Mouse (Mus musculus): ENCODE results near the gene Lgr5.

The Lgr5 gene

DNA sequence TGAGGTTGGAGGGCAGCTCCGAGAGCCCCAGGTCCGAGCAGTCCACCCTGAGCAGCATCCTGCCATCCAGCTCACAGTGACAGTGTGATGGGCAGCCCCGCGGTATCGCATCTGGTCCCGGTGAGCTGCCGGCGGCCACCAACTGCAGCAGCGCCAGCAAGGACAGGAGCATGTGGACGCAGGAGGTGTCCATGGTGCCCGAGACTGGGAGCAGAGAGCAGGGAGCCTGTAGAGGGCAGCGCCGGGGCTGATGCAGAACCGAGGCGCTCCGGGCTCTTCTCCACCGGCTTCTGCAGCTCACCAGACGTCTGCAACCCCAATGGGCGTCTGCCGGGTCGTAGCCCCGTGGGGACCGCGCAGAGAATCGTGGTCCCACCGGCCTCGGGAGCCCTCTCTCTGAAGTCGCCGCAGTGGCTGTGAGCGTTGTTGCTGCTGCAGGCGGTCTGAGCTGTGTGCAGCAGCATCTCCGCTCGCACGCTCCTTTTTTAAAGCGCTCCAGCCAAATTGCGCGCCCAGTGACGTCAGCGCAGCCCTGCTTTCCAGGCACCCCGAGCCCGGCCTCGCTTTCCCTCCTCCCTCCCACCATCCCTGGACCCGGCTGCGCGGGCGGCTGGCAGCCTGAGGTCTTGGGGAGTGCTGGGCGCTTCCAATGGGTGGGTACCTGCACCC is at the start of gene Lgr5:
Lgr5 (minus strand) TSS at position 480 of the 669 bp plus-strand sequence.
- peak; percentile 15 for DNase-seq

- no peak for DNase-seq
These were observed 39.1 kb upstream of the Lgr5 start for GRCm38 (mm10) chr10:115626678-115627077.

DNA sequence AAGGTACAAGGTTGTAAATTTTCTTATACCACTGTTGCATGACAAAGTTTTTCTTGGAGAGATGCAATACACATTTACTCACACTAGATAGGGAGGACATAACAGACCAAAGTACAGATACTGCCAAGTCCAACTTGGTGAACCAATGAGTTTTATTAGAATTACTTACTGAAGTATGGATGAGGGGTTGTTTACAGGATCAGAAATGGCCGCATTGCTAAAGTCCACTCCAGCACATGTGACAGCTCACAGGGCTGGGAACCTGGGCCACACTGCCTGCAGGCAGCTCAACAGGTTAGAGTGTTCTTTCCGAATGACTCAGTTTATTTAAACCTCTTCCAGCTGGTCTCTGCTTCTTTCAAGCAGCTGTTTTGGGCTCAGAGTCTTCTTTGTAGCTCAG is 37.4 kb upstream of the Lgr5 start:
- DNase-seq, result no peak

- peak; percentile 24 for DNase-seq
These were observed 36.5 kb upstream of the Lgr5 start for GRCm38 (mm10) chr10:115623956-115624671.

DNA sequence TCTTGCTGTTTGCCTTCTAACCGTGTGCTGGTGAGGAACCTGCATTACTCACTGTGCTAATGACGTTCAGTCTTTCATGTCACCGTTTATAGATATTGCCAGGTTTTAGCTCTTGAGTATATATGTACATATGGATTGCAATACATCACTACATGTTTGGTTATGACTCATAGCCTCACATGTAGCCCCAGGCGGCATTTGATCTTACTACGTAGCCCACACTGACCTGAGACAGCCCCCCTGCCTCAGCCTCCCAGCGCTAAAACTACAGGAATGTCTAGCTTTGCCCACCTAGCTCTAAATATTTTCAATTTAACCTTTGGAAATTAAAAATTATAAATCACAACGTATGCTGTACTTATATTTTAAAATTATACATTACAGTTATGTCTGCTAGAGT is 35.9 kb upstream of the Lgr5 start:
- no peak for DNase-seq

DNA sequence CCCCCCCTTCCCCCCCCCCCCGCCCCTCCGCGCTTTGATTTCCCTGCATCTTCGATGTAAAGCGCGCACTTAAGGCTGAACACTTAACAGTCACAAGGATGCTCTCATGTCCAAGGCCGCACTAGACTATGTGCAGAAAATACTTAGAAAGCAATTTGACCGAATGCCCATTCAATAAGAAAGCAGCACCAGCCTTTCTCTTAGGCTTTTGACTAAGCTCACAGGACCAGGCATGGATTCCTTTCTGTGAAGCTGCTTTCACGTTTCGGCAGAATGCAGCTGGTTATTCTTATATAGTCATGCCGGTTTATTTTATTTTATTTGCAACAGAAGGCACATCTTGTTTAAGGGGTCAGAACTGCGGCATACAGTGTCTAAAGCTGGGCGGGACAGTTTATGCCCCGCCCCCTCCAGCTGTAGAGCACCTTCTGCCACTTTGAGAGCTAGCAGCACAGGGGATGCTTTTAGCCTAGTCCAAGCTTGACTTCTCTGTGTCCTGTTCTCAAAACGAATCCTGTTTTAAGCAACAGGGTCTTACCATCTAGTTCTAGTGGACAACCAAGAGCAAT is 30.8 kb upstream of the Lgr5 start:
- DNase-seq, result no peak

DNA sequence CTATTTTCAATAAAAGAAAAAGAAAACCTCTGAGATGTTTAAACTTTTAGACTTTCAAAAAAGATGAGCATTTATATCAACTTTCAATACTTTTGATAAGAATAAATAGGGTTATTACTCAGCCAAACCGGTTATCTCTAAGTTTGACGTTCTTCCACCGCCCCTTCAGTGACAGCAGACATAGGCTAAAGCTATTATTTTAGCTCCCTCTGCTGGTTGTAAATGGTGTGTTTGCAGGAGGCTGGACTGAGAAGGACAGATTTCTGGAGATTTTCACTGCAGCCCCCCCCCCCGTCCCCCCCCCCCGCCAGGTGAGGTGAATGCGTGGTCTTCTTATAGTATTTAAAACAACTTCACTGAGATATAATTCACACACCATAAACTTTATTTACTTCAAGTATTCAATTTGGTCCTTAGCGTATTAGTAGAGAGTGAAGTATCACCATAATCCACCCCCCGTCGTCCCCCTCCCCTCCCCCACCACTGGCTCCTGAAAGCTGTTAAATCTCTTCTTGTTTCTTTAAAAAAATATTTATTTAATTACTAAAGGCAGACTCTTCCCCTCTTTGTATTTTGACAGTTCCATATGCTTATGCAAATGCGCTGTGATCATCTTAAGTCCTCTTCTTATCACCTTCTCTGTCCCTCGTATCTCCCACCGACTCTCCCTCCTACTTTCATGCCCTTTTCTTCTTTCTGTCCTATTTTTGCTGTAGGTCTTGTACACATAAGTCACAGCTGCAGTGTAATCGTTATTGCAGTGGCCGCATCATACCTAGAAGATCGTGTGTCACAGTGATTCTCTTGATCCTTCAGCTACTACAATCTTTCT is 30.1 kb upstream of the Lgr5 start:
- peak; percentile 8 for DNase-seq

- no peak for DNase-seq
These were observed 8.2 kb upstream of the Lgr5 start for GRCm38 (mm10) chr10:115595748-115596147.

- DNase-seq, result no peak
These were observed 6.1 kb upstream of the Lgr5 start for GRCm38 (mm10) chr10:115593651-115594050.

DNA sequence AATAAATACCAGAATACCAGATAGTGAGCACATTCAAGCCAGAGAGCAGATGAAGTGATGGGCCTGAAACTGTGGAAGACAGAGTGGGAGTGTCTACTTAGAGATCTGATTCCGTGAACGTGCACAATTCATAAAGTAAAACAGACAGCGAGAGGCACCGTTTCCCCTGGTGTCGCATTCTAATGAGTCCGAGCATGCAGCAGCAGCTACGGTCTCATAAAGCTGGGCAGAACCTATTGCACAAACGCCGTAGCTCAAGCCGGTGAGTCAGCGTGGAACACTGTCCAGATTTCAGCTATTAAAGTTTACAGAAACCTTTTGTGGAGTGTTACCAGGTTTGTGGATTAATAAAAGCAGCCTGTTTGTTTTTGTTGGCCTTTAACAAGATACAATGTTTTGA is 5.6 kb upstream of the Lgr5 start:
- DNase-seq, result no peak

DNA sequence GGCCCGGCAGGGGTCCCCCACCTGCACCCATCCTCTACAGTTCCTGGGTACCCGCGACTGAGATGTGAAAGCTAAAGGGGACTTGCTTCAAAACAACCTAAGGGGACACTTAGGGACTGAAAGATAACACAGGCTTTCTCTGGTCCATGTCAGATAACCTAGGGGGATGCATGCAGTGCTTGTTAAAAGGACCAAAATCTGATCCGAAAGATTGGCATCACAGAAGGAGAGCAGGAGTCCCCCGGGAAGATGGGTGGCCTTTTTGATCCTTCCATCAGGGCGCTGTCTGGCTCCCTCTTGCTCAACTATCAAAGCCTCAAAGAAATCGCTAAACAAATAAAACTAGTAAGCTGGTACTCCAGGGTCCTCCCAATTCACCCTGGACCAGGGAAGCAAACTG is 399 bp upstream of the Lgr5 start:
- no peak for DNase-seq

- DNase-seq, result peak; percentile 23
These were observed 1.0 kb downstream of the Lgr5 start for GRCm38 (mm10) chr10:115586246-115587231.

GRCm38 (mm10) chr10:115585491-115586245 is 1.9 kb downstream of the Lgr5 start:
- DNase-seq, result no peak

DNA sequence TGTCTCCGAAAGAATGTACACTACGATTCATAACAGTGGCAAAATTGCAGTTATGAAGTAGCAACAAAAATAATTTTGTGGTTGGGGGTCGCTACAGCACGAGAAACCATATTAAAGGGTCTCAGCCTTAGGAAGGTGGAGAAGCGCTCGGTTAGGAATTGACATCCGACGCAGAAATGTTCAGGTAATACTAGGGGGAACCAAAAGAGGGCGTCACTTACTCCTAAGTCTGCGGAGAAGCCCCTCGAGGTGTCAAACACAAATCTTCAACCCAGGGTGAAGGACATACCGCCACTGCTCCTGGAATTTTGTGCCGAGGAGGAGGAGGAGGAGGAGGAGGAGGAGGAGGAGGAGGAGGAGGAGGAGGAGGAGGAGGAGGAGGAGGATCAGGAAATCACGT is 2.9 kb downstream of the Lgr5 start:
- DNase-seq, result no peak

- DNase-seq, result no peak
These were observed 4.5 kb downstream of the Lgr5 start for GRCm38 (mm10) chr10:115583071-115583470.

DNA sequence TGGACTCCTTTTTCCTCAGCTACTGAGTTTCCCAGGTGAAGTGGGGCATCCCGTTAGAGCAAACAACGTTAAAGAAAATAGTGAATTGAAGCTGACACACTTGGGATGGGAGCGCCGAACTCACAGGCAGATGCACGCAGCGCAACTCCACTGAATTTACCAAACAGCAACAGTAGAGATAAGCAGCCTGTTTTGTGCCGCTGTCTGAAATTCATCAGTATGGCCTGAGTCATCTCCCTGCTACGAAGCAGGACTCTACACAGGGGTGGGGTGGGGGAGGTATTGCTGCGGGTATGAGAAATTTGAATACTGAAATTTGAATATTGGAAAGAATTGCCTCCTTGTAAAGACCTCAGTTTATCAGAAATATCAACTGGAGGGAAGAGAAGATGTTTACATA is 5.6 kb downstream of the Lgr5 start:
- DNase-seq, result no peak

DNA sequence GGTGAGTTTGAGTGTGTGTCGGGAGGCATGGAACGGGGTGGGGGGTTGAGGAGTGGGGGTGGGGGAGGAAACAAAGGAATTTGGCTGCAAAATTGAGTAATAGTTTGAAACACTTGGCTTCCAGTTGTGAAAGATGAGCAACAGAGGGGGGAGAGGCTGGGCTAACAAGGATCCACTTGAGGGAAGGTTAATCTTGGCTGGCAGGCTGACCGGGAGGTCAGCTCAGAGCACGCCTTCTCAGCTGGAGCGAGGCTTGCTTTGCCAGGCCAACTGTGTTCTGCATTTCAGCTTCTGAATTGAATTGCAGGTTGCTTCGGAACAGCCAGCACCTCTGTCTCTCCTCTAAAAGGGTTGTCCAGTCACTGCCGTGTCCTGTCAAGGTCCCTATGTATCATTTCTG is 8.1 kb downstream of the Lgr5 start:
- no peak for DNase-seq

- DNase-seq, result no peak
These were observed 8.5 kb downstream of the Lgr5 start for GRCm38 (mm10) chr10:115579076-115579475.

DNA sequence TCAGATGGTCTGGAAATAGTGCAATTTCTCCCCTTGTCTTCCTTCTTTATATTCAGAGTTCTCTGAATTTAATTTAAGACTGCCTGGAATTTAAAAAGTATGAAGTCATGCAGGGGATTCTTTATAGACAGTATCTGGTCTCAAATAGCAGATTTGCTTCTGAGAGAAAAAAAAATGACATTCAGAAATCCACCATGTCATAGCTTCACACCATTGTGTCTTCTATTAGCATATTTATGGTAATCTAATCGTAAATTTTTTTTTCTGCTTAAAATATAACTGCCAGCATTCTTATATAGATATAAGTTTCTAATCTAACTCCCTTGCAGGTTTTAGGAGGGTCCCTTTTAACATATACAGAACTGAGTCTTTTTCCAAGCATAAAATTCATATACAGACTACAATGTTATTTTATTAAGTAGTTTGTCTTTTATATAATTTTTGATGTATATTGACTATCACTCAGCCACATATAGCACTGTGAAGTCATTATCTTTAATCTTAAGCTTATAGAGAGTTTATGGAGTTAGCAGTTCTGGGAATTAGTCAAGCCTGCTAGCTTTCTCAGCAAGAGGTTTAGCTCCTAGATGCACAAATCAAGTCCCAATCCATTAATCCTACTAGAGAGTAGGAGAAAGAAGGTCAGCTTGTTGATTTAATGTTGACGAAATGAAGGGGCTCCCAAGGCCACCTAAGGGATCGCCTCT is 15.7 kb downstream of the Lgr5 start:
- no peak for DNase-seq

DNA sequence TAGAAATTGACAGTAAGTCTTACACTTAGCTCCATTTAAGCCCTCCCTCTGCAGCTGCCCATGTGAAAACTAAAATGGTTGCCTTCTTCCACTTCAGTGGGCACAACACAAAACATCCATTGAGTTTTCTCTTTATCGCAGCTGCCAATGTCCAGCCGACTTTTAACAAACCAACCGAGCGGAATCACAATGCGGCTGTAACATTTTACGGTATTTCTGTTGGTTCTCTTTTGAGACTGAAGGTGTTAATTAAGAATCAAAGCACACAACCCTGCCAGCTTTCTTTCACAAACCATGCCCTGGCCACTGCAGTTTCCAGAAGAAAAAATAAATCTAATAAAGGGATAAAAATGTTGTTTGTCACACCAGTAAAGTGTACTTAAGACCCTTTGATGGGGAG is 16.3 kb downstream of the Lgr5 start:
- no peak for DNase-seq

DNA sequence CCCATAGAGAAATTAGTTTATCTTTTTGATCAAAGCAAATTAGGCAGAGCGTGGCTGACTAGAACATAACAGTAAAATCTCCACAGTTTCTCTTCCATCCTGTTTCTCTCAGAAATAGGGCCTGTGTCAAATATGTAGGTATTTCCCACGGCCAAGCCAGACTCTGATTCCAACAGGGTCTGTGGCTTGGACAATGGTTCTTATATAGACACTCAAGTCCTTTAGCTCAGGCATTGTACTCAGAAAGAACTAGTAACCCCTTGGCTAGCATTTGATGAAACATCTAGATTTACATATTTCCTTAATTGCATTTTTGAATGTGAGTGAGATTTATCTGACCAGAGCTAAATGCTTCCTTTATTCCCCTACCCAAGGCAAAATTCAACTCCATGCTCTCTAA is 17.0 kb downstream of the Lgr5 start:
- DNase-seq, result no peak

All from thymus, postnatal 4 days (tissue).